Mouse (Mus musculus) gastrocnemius, postnatal 36 days (tissue): ENCODE data around the gene Pum2. TPM values are rescaled to one million over a fixed set of nuclear protein-coding genes. Genes with fewer than 3 reads are reported as not detected.
"Not testable (repeated sequence)": the region's sequence is repeated elsewhere in the genome, so short reads cannot be mapped to it uniquely, and the experiment has no call there.

Experiments
- DNase-seq, 2 experiments: peaks; one replicate each; pipeline ENCODE4 v3.0.0; 2022
- intact Hi-C: fragments of 180-260 bp; cut with DNase I; formaldehyde crosslinking; loops from one replicate; pipeline ENCODE4 v1.15.1; 2025
- total RNA-seq, 2 experiments: library from RNA; stranded (reverse); gene quantifications; 2 replicates each; pipeline ENCODE4 v1.2.3; 2021

Pum2 gene
- total RNA-seq, 2 experiments from 2014 or later = 70.1 to 72.1 TPM

GRCm38 (mm10) chr12:8667473-8668255, 6.3 kb upstream of the Pum2 start:
- no peak for DNase-seq
- intact Hi-C loops = no loop called here

- DNase-seq = no peak
- intact Hi-C loops = no loop called here
Measured at GRCm38 (mm10) chr12:8669421-8669820, 4.5 kb upstream of the Pum2 start.

GRCm38 (mm10) chr12:8669846-8670245, 4.1 kb upstream of the Pum2 start:
- no peak for DNase-seq
- intact Hi-C loops = no loop called here

- intact Hi-C loops = no loop called here
Measured at GRCm38 (mm10) chr12:8673121-8673973, 587 bp upstream of the Pum2 start.

GRCm38 (mm10) chr12:8674377-8674864, 487 bp downstream of the Pum2 start:
- intact Hi-C loops = no loop called here
- DNase-seq = peak in 1 of 2 experiments; percentile 63

More at GRCm38 (mm10) chr12:8673121-8673973, 587 bp upstream of the Pum2 start:
- DNase-seq = no peak

GRCm38 (mm10) chr12:8674891-8675341, 982 bp downstream of the Pum2 start:
- intact Hi-C loops = no loop called here
- DNase-seq = no peak

- intact Hi-C loops = no loop called here
- no peak for DNase-seq
Measured at GRCm38 (mm10) chr12:8675361-8675760, 1.4 kb downstream of the Pum2 start.

GRCm38 (mm10) chr12:8676341-8676740, 2.4 kb downstream of the Pum2 start:
- DNase-seq = no peak
- intact Hi-C loops = no loop called here

GRCm38 (mm10) chr12:8677926-8678325, 4.0 kb downstream of the Pum2 start:
- intact Hi-C loops = no loop called here
- no peak for DNase-seq

GRCm38 (mm10) chr12:8684200-8684599, 10.3 kb downstream of the Pum2 start:
- no peak for DNase-seq
- intact Hi-C loops = no loop called here

GRCm38 (mm10) chr12:8685036-8685435, 11.1 kb downstream of the Pum2 start:
- intact Hi-C loops = no loop called here
- DNase-seq = no peak

GRCm38 (mm10) chr12:8689882-8690281, 15.9 kb downstream of the Pum2 start:
- intact Hi-C loops = loop anchor here (10.0 kb wide), 1 partner anchor 315 kb away; no protein-coding TSS in a partner anchor
- not testable (repeated sequence) for DNase-seq

- DNase-seq = no peak
- intact Hi-C loops = loop anchor here (5.0 to 10.0 kb wide), 2 partner anchors 178 to 306 kb away; no protein-coding TSS in a partner anchor
Measured at GRCm38 (mm10) chr12:8698895-8699294, 25.0 kb downstream of the Pum2 start.

- no peak for DNase-seq
- intact Hi-C loops = no loop called here
Measured at GRCm38 (mm10) chr12:8703988-8704387, 30.1 kb downstream of the Pum2 start.

GRCm38 (mm10) chr12:8708876-8709275, 34.9 kb downstream of the Pum2 start:
- intact Hi-C loops = no loop called here
- no peak for DNase-seq

- DNase-seq = no peak
- intact Hi-C loops = no loop called here
Measured at GRCm38 (mm10) chr12:8712665-8713064, 38.7 kb downstream of the Pum2 start.

- no peak for DNase-seq
- intact Hi-C loops = no loop called here
Measured at GRCm38 (mm10) chr12:8716093-8716492, 42.2 kb downstream of the Pum2 start.

GRCm38 (mm10) chr12:8726890-8727289, 53.0 kb downstream of the Pum2 start:
- intact Hi-C loops = no loop called here
- DNase-seq = no peak

GRCm38 (mm10) chr12:8728739-8729138, 54.8 kb downstream of the Pum2 start:
- intact Hi-C loops = no loop called here
- no peak for DNase-seq

- intact Hi-C loops = no loop called here
- DNase-seq = no peak
Measured at GRCm38 (mm10) chr12:8753654-8754053, 79.7 kb downstream of the Pum2 start.

- DNase-seq = no peak
- intact Hi-C loops = no loop called here
Measured at GRCm38 (mm10) chr12:8754116-8754515, 80.2 kb downstream of the Pum2 start.
